Mouse (Mus musculus): ENCODE results near the gene Pdcd6ip. TPM values are rescaled to one million over a fixed set of nuclear protein-coding genes. Genes with fewer than 3 reads are reported as not detected.

Pdcd6ip gene
- 167 TPM for polyA plus RNA-seq (2017; shearing (Covaris generic))

GRCm38 (mm10) chr9:113707481-113708360, at the start of gene Pdcd6ip:
Gene Pdcd6ip, minus strand, starts transcription at chr9:113708259.

GRCm38 (mm10) chr9:113741108-113741636, 33.1 kb upstream of the Pdcd6ip start, which contains the start of gene Clasp2:
Gene Clasp2, plus strand, starts transcription at chr9:113741473.

Other genes starting within 250 kb of the Pdcd6ip start
- gene Clasp2, start 33.2 kb upstream of the Pdcd6ip start, polyA plus RNA-seq (2017; shearing (Covaris generic)), result 19.5 TPM
- 71.2 TPM for gene Ubp1, start 222.7 kb upstream of the Pdcd6ip start, polyA plus RNA-seq (2017; shearing (Covaris generic))